Mouse (Mus musculus): ENCODE measurements around the gene Egr4.

- TF ChIP-seq POLR2A (IDR thresholded peaks at IDR 0.05; ENCODE audit: low read depth, low read length) = no peak
- TF ChIP-seq CTCF (IDR thresholded peaks at IDR 0.05; ENCODE audit: borderline replicate concordance, insufficient read depth, low read length) = no peak
Observed at GRCm38 (mm10) chr6:85465381-85465780, 48.0 kb downstream of the Egr4 start.
